Mouse (Mus musculus): ENCODE results near the gene Otud7b.
"Not testable (repeated sequence)": the region's sequence is repeated elsewhere in the genome, so short reads cannot be mapped to it uniquely, and the experiment has no call there.

Otud7b gene

GRCm38 (mm10) chr3:96174042-96174441, 69.7 kb downstream of the Otud7b start:
- CTCF ChIA-PET = not testable (repeated sequence)

GRCm38 (mm10) chr3:96175251-96175650, 70.9 kb downstream of the Otud7b start:
- CTCF ChIA-PET = interaction anchor here (0.6 kb wide), 1 partner anchor 33 kb away, joined by 5 read pairs; no protein-coding TSS in a partner anchor

GRCm38 (mm10) chr3:96178427-96178826, 74.1 kb downstream of the Otud7b start:
- CTCF ChIA-PET = no interaction called here

GRCm38 (mm10) chr3:96178902-96179301, 74.6 kb downstream of the Otud7b start:
- CTCF ChIA-PET = interaction anchor here (0.9 kb wide), 1 partner anchor 17 kb away, joined by 3 read pairs; the partner anchor contains the start of gene Mtmr11

GRCm38 (mm10) chr3:96179531-96179930, 75.2 kb downstream of the Otud7b start:
- CTCF ChIA-PET = interaction anchor here (0.9 kb wide), 1 partner anchor 17 kb away, joined by 3 read pairs; the partner anchor contains the start of gene Mtmr11

GRCm38 (mm10) chr3:96180727-96181477, 76.6 kb downstream of the Otud7b start, which contains the start of gene Sv2a:
Sv2a (plus strand) TSS chr3:96181151.
- CTCF ChIA-PET = interaction anchor here (0.6 kb wide), 1 partner anchor 317 kb away, joined by 3 read pairs; no protein-coding TSS in a partner anchor

- CTCF ChIA-PET = interaction anchor here (0.6 kb wide), 1 partner anchor 317 kb away, joined by 3 read pairs; no protein-coding TSS in a partner anchor
Observed at GRCm38 (mm10) chr3:96181510-96182381, 77.4 kb downstream of the Otud7b start.

- CTCF ChIA-PET = no interaction called here
Observed at GRCm38 (mm10) chr3:96182382-96182776, 78.1 kb downstream of the Otud7b start.

- CTCF ChIA-PET = no interaction called here
Observed at GRCm38 (mm10) chr3:96192977-96193376, 88.7 kb downstream of the Otud7b start.

GRCm38 (mm10) chr3:96194966-96195365, 90.6 kb downstream of the Otud7b start:
- CTCF ChIA-PET = no interaction called here

GRCm38 (mm10) chr3:96195616-96196313, 91.4 kb downstream of the Otud7b start:
- CTCF ChIA-PET = interaction anchor here (0.7 to 1.1 kb wide), 3 partner anchors 8 to 56 kb away, joined by 3 to 4 read pairs (median 3); no protein-coding TSS in a partner anchor

GRCm38 (mm10) chr3:96196437-96197128, 92.3 kb downstream of the Otud7b start:
- CTCF ChIA-PET = interaction anchor here (0.5 to 1.1 kb wide), 4 partner anchors 9 to 57 kb away, joined by 3 to 4 read pairs (median 4); no protein-coding TSS in a partner anchor

- CTCF ChIA-PET = interaction anchor here (0.5 to 1.1 kb wide), 4 partner anchors 10 to 215 kb away, joined by 3 to 4 read pairs (median 4); no protein-coding TSS in a partner anchor
Observed at GRCm38 (mm10) chr3:96197129-96197749, 92.9 kb downstream of the Otud7b start.

GRCm38 (mm10) chr3:96198181-96198580, 93.9 kb downstream of the Otud7b start:
- CTCF ChIA-PET = interaction anchor here (0.5 to 0.7 kb wide), 3 partner anchors 43 to 364 kb away, joined by 3 to 4 read pairs (median 4); no protein-coding TSS in a partner anchor

GRCm38 (mm10) chr3:96198601-96199251, 94.4 kb downstream of the Otud7b start:
- CTCF ChIA-PET = interaction anchor here (0.5 to 1.1 kb wide), 3 partner anchors 20 to 363 kb away, joined by 3 to 4 read pairs (median 3); no protein-coding TSS in a partner anchor

- CTCF ChIA-PET = interaction anchor here (1.1 kb wide), 1 partner anchor 19 kb away, joined by 3 read pairs; no protein-coding TSS in a partner anchor
Observed at GRCm38 (mm10) chr3:96199731-96200130, 95.4 kb downstream of the Otud7b start.

- CTCF ChIA-PET = no interaction called here
Observed at GRCm38 (mm10) chr3:96207819-96208218, 103.5 kb downstream of the Otud7b start.

- CTCF ChIA-PET = interaction anchor here (0.6 kb wide), 1 partner anchor 63 kb away, joined by 9 read pairs; no protein-coding TSS in a partner anchor
Observed at GRCm38 (mm10) chr3:96209242-96209641, 104.9 kb downstream of the Otud7b start.

Data from spleen, embryonic (tissue).